Mouse (Mus musculus) adrenal gland, postnatal 4 days (tissue): ENCODE measurements around the gene Tgtp1. TPM values are rescaled to one million over a fixed set of nuclear protein-coding genes. Genes with fewer than 3 reads are reported as not detected.
"Not testable (repeated sequence)": the region's sequence is repeated elsewhere in the genome, so short reads cannot be mapped to it uniquely, and the experiment has no call there.

Source experiments
- DNase-seq, 2 experiments: peaks; one replicate each; pipeline ENCODE4 v3.0.0; 2021 to 2022; ENCODE audit warnings: low spot score in 2 of 2, mixed read lengths in 2 of 2
- long read RNA-seq, 2 experiments: library from polyadenylated mRNA; stranded (forward); transcript quantifications; one replicate each; pipeline ENCODE4 v2.0.0; 2021
- total RNA-seq, 2 experiments: library from RNA; stranded (reverse); gene quantifications; 2 replicates each; pipeline ENCODE4 v1.2.3; 2021

Gene Tgtp1
- 1 to 10 TPM; 1.9 to 4.2 TPM for total RNA-seq
- long read RNA-seq, experiment 1, transcript Tgtp1-201 (2 exons, 2,823 nt) = major isoform, 5 of 6 reads
- long read RNA-seq, experiment 1, partial matches to known transcripts = 0 of 6 reads
- long read RNA-seq, experiment 1, other reads (novel, unspliced or antisense) = 1 of 6 reads
- long read RNA-seq, experiment 2 = 0 reads

DNA sequence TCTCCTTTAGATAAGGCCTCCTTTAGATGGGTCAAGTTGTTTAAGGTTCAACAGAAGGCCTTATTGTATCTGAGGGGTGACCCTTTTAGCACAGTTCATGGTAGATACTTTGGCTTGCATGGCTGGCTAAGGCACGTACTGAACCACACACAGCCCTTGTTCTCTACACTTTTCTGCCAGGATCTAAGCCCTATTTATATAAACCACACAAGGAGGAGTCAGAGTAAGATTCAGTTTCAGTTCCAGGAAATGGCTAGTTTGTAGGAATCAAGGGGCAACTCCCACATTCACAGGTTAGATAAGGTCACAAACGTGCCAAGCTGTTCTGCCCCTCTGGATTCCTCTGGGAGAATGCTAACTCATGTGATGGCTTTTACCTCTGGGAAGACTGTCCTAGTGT lies at the start of gene Tgtp1:
Gene Tgtp1 (minus strand): TSS at position 155 of the 400 bp plus-strand sequence.
- not testable (repeated sequence) for DNase-seq

DNA sequence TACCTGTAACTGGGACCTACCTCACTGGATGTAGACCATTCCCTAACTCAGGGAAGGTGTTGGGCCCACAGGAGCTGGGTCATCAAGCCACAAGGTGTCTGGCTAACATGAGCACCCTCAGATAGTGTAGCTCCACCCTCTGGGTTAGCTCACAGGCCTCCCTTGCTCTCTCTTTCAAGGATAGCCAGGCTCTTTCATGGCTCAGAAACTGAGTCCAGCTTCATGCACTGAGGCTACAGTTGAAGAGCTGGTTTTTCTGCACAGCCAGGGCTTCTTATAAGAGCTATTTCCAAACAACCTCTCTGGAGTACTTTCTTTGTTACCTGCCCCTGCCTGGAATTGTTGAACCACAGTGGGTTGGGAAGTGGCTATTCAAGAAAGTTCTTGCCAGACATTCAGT lies 18.1 kb upstream of the Tgtp1 start:
- DNase-seq = not testable (repeated sequence)

DNA sequence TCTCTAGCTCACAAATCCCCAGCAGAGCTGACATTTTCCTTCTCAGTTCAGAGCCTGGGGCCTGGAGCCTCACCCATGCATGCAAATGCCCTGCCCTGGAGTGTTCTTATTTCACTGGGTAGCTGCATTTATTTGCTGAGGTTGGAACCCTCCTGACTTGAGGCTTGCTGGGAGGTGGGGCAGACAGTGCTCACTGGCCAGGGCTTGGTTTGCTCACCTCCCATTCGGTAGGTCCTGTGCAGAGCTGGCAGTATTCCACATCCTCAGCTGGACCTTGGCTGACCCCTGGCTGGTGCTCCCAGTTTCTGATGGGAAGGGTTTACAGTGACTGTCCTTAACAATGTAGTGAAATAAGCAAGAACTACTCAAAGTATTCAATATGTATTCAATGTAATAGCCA lies 12.8 kb upstream of the Tgtp1 start:
- not testable (repeated sequence) for DNase-seq

DNA sequence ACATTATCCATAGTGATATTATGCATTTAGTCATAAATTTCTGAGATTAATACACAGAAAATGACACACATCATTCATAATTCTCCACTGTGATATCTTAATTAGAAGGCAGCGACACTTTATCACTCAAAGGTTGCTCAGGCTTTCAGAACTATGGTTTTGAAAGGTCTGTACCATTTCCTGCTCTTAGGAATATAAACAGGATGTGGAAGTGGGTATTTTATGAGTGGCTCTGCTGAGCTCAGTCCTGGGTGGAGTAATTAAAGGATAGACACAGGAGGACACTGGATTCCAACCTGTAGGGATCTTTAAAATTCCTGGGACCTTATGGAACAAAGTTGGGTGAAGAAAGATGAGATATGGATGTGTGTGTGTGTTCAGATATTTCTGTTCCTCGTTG lies 12.3 kb upstream of the Tgtp1 start:
- DNase-seq = not testable (repeated sequence)

DNA sequence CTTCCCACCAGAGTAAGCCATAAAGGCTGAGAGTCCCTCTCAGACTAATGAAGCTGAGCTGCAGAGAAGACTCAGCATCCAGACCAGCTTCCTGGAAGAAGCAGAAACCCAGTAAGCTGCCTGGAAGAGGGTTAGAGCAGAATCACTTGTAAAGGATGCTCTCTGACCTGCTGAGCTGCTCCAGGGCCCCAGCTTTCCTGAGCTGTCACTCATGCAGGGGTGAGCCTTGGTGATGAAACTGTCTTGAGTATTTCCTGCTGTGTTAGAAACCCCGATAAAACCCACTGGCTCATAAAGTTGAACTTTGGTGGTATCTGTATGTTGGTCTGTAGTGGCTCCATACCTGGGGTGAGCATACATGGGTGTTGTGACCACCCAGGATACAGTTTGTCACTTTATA lies 6.4 kb upstream of the Tgtp1 start:
- not testable (repeated sequence) for DNase-seq

DNA sequence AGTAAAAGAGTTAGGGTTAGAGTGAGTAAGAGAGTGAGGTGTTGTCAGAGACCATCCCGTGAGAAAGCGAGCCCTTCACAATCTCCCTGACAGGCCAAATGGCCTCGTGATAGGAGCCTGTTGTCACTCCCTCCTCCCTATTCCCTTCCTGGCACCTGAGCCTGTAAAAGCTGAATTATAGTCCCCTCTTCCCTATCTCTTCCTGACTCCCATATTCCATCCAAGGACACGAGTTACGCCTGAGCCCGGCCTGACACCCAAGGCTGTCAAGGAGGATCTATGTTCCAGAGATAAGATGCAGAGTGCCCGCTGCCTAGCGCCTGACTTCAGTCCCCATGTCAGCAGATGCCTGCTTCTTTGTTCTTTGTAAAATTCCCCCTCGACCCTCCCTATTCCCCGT lies 676 bp downstream of the Tgtp1 start:
- DNase-seq = not testable (repeated sequence)

DNA sequence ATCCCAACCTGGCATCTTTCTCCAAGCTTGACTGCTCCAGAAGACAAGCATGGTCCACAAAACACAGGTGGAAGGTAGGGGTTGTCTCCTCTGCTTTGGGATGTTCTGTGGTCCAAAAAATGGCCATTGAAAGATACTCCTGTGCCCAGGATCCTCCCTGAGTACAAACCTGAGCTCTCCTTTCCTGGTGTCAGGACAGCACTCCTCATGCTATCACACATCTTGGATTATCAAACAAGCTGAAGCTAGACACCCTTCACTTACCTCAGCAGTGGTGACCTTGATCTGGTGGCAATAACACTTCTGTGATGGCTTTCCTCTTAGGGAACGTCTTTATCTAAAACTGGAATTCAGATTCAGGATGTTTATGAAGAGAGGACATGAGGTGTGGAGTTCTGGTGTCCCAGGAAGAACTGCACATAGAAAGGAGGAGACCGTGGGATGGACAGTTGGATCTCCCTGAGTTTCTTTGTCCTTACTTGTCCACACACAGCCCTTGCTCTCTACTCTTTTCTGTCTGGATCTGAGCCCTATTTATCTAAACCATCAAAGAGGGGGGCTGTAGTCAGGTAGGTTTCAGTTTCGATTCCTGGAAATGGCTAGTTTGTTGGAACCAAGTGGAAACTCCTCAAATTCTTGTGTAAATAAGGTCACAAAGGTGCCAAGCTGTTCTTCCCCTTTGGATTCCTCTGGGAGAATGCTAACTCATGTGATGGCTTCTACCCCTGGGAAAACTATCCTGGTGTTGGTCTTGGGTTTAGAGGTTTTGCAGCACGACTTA lies 2.0 kb downstream of the Tgtp1 start, which contains the start of gene Gm12185:
Gene Gm12185 (minus strand): TSS at position 487 of the 781 bp plus-strand sequence.
- not testable (repeated sequence) for DNase-seq

DNA sequence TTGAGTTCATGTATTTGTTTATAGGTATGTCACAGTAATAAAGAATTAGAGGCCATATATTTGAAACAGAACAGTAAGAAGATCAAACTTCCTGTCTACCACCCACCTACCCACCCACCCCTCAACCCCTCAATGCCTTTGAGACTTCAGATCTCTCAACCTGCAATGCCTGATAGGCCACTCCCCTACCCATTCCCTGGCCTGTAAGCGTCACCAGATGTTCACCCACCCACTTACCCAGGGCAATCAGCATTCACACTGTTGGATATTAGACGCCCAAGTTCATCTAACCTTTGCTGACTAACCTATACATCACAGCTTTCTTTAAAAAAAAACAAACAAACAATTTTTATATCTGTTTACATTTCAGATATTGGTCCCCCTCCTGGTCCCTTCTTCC lies 4.0 kb downstream of the Tgtp1 start:
- DNase-seq = not testable (repeated sequence)

DNA sequence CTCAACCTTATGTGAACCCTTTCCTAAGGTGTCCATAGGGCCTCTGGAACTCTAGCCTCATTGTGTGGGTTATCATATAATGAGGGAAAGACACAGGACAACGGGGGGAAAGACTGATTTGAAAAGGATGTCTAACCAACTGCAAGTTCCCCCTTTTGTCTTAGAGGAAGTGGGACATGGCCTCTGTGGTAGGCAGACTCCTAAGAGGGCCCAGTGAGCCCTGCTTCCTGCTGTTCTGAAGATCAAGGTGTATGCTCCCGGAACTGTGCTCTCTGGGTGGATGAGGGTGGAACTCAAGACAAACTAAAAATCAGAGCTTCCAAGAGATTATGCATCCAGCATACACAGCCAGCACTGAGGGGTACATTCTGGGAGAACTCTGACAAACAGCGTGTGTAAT lies 5.8 kb downstream of the Tgtp1 start:
- not testable (repeated sequence) for DNase-seq

DNA sequence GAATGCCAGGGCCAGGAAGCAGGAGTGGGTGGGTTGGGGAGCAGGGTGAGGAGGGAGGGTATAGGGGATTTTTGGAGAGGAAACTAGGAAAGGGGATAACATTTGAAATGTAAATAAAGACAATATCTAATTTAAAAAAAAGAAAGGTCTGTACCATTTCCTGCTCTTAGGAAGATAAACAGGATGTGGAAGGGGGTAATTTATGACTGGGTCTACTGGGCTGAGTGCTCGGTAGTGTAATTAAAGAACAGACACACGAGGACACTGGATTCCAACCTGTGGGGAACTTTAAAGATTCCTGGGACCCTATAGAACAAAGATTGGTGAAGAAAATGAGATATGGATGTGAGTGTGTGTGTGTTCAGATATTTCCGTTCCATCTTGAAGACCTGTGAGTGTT lies 11.1 kb downstream of the Tgtp1 start:
- DNase-seq = not testable (repeated sequence)

DNA sequence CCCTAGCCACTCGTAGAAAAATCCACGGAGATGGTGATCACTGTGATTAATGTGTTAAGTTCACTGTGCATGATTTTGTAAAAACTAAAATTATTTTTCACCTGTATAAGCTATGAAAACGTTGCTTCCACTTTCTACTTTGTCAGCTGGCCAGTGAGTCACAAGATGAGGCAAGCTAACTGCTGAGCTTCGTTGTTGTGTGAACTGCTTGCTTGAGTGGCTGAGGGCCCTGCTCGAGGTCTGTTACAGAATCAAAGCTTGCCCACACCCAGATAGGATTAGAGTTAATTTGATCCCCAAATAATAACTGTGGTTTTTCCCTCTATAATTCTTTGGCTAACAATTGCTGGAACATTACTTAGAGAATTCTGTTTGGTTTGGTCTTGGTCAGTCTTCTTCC lies 13.9 kb downstream of the Tgtp1 start:
- DNase-seq = not testable (repeated sequence)

DNA sequence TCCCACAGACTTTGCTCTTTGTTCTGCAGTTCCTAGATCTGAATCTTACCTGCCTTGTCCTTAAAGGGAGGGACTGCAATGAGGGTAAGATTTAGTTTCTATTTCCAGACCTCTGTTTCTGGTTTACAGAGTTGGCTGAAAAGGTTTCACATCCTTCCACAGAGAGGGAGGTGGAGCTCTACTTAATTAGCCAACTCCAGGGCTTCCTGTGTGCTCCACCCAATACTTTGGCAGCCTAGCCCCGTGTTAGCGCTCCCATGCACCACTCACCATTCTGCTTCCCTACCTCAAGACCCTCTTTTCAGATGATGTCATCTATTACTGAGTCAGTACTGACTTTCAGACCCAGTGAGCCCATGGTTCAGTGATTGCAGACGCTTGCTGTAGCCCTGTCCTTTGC lies 14.7 kb downstream of the Tgtp1 start, which contains the start of gene 9930111J21Rik1:
Gene 9930111J21Rik1 (minus strand): TSS at position 148 of the 400 bp plus-strand sequence.
- DNase-seq = not testable (repeated sequence)

DNA sequence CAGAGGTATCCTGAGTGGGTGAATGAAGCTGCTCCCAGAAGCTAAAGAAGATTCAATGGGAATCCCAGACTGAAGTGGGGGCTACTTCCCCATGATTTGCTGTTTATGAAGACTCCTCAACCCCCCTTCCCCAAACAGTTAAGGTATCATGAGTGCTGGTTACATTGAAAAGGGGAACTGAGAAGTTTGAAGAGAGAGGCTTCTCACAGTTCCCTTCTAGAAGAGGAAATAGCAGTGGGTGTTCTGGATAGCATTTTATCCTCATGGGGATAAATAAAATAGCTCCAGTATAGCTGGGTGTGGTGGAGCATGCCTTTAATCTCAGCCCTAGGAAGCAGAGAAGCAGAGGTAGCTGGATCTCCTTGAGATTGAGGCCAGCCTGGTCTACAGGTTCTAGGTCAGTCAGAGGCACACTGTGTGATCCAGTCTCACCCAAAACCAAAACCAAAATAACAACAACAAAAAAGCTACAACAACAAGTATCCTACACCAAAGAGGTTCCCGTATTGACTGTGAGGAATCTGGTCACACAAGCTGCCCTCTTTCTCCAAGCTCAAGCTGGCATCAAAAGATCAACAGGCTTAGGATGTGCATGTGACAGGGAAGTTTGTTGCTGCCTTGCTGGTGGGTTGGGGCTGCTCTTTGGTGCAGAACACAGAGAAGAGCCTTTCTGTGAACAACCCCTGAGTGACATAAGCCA lies 15.6 kb downstream of the Tgtp1 start, which contains the start of gene Olfr56:
Gene Olfr56 (plus strand): TSS at position 650 of the 700 bp plus-strand sequence.
- not testable (repeated sequence) for DNase-seq

DNA sequence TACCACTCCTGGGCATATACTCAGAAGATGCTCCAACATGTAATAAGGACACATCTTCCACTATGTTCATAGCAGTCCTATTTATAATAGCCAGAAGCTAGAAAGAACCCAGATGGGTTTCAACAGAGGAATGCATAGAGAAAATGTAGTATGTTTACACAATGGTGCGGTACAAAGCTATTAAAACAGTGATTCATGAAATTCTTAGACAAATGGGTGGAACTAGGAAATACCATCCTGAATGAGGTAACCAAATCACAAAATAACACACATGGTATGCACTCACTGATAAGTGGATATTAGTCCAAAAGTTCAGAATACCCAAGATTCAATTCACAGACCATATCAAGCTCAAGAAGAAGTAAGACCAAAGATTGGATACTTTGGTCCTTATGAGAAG lies 19.3 kb downstream of the Tgtp1 start:
- DNase-seq = not testable (repeated sequence)

DNA sequence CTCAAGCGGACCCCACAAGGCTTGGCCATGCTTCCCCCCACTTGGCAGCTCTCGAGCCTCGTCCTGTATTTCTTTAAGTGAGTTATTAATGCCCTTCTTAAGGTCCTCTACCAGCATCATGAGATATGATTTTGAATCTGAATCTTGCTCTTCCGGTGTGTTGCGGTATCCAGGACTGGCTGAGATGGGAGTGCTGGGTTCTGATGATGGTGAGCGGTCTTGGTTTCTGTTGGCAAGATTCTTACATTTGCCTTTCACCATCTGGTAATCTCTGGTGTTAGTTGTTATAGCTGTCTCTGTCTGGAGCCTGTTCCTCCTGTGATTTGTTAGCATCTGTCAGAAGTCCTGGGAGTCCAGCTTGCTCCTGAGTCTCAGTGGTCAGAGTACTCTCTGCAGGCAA lies 47.9 kb downstream of the Tgtp1 start, which contains the start of gene Psme2b:
Gene Psme2b (minus strand): TSS at position 101 of the 400 bp plus-strand sequence.
- DNase-seq = not testable (repeated sequence)

DNA sequence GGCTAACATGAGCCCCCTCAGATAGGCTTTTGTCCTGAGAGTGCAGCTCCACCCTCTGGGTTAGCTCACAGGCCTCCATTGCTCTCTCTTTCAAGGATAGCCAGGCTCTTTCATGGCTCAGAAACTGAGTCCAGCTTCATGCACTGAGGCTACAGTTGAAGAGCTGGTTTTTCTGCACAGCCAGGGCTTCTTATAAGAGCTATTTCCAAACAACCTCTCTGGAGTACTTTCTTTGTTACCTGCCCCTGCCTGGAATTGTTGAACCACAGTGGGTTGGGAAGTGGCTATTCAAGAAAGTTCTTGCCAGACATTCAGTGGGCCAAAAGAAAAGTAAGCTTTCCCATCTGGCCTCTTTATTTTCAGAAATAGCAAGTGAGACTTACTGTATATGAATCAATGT lies 54.7 kb downstream of the Tgtp1 start:
- not testable (repeated sequence) for DNase-seq

Other genes starting within 250 kb of the Tgtp1 start
- gene Rack1, start 193.8 kb downstream of the Tgtp1 start, total RNA-seq = 100 to 1,000 TPM; 940 to 975 TPM
- gene Trim41, start 176.8 kb downstream of the Tgtp1 start, total RNA-seq = 10 to 100 TPM; 62.4 to 69.7 TPM
- 10 to 100 TPM in 1 of 2 experiments, 1 to 10 TPM in 1; 9.5 to 14.2 TPM for gene Trim7, start 168.0 kb downstream of the Tgtp1 start, total RNA-seq
- 1 to 10 TPM; 5.3 to 5.4 TPM for gene Gm12184, start 167.5 kb downstream of the Tgtp1 start, total RNA-seq
- 10 to 100 TPM; 17.3 to 20.1 TPM for gene Irgm1, start 122.5 kb downstream of the Tgtp1 start, total RNA-seq
- gene Gm5431, start 92.0 kb downstream of the Tgtp1 start, total RNA-seq = under 1 TPM; 0.73 to 0.96 TPM
- gene Psme2b, start 48.0 kb downstream of the Tgtp1 start, total RNA-seq = 1 to 10 TPM; 8.2 to 9.1 TPM
- under 1 TPM; 0.14 to 0.28 TPM for gene Olfr56, start 15.3 kb downstream of the Tgtp1 start, total RNA-seq
- 1 to 10 TPM; 1.5 to 1.6 TPM for gene 9930111J21Rik1, start 14.8 kb downstream of the Tgtp1 start, total RNA-seq
- 1 to 10 TPM in 1 of 2 experiments, under 1 TPM in 1; 0.87 to 2.5 TPM for gene Gm12185, start 1.9 kb downstream of the Tgtp1 start, total RNA-seq
- 1 to 10 TPM; 1.6 to 2.8 TPM for gene 9930111J21Rik2, start 57.1 kb upstream of the Tgtp1 start, total RNA-seq
- 1 to 10 TPM in 1 of 2 experiments, not detected in 1; 1.2 TPM for gene Tgtp2, start 70.0 kb upstream of the Tgtp1 start, total RNA-seq
- 1 to 10 TPM; 3.3 to 6.7 TPM for gene Ifi47, start 82.4 kb upstream of the Tgtp1 start, total RNA-seq
- gene Olfr1396, start 120.7 kb upstream of the Tgtp1 start, total RNA-seq = under 1 TPM; 0.25 TPM
- not detected for gene Olfr1395, start 148.1 kb upstream of the Tgtp1 start, total RNA-seq
- gene Olfr1394, start 160.2 kb upstream of the Tgtp1 start, total RNA-seq = not detected
- gene Btnl9, start 193.0 kb upstream of the Tgtp1 start, total RNA-seq = 10 to 100 TPM; 15.6 to 16.7 TPM
- gene Zfp62, start 209.1 kb upstream of the Tgtp1 start, total RNA-seq = 10 to 100 TPM; 47.3 to 48.7 TPM